Mouse (Mus musculus) stomach, embryonic 14.5 days (tissue): ENCODE measurements at regions not wholly inside any gene's neighbourhood (a gene's known extent, or its start where the extent isn't known, plus 50 kb on each side); places are given as distances from the start of the nearest gene placed in this dataset.

Source experiments
- ATAC-seq: fragments of 200-750 bp; cut with Nextera tagmentation; 2 replicates; pipeline ENCODE4 v1.8.0; 2017; ENCODE audit warnings: low read depth, moderate TSS enrichment; ENCODE audit not compliant: insufficient number of reproducible peaks, insufficient read depth, low FRiP score
- H3K27ac ChIP-seq: fragments of 300-500 bp; sonication (generic); 2 replicates; pipeline ENCODE4 v1.5.1; 2014; ENCODE audit warnings: mild to moderate bottlenecking, low read length, moderate library complexity, mixed read lengths
- H3K27me3 ChIP-seq: fragments of 300-500 bp; sonication (generic); 2 replicates; pipeline ENCODE4 v1.6.1; 2014; ENCODE audit warnings: low read length, control low read depth, mixed read lengths; ENCODE audit not compliant: control insufficient read depth, insufficient read depth
- H3K36me3 ChIP-seq: fragments of 300-500 bp; sonication (generic); 2 replicates; pipeline ENCODE4 v1.6.1; 2014; ENCODE audit warnings: mild to moderate bottlenecking, control low read depth, low read length, moderate library complexity, mixed read lengths; ENCODE audit not compliant: control insufficient read depth, insufficient read depth
- H3K4me1 ChIP-seq: fragments of 300-500 bp; sonication (generic); 2 replicates; pipeline ENCODE4 v1.6.1; 2014; ENCODE audit warnings: low read length, control low read depth, mixed read lengths; ENCODE audit not compliant: control insufficient read depth, insufficient read depth
- H3K4me2 ChIP-seq: fragments of 300-500 bp; sonication (generic); replicated peaks from 2 replicates; pipeline ENCODE4 v1.6.1; 2014; ENCODE audit warnings: low read depth, low read length, control low read depth
- H3K4me3 ChIP-seq: fragments of 300-500 bp; sonication (generic); 2 replicates; pipeline ENCODE4 v1.5.1; 2014; ENCODE audit warnings: low read depth, low read length, control low read depth
- H3K9ac ChIP-seq: fragments of 300-500 bp; sonication (generic); replicated peaks from 2 replicates; pipeline ENCODE4 v1.6.1; 2014; ENCODE audit warnings: low read depth, mild to moderate bottlenecking, control low read depth, low read length, moderate library complexity, mixed read lengths
- H3K9me3 ChIP-seq: fragments of 300-500 bp; sonication (generic); 2 replicates; pipeline ENCODE4 v1.6.1; 2016; ENCODE audit warnings: low read depth, low read length, control low read depth; ENCODE audit not compliant: control insufficient read depth
- WGBS: fragments of 180-500 bp; shearing (Covaris S2); extraction: QIAGEN DNeasy Blood & Tissue Kit; methylation state at CpG from one replicate; pipeline ENCODE4 v1.1.7; 2014; 5-methylcytosine and 5-hydroxymethylcytosine counted together

DNA sequence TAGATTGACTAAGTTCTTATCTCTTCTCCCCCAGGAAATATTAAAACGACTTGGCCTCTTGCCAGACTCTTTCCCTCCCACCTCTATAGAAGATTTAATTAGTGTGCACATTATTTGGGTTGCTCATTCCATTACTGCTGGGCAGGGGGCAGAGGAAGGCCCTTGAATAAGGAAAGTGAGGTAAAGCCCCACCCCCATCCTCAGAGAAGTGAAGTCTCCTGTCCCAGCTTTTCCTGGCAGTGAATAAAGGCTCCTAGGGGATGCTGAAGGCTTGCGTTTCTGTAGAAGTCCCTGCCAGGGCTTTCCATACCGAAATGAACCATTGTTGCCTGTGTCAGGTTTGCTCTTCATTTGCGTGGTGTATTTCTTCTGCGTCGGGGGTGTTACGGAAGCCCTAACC is 133.8 kb upstream of the Mdm1 start:
- H3K27ac ChIP-seq = no peak overlapping the region
- H3K4me1 ChIP-seq = no peaks in the 10 kb centered on the region
- 81% methylated on average over 7 of the region's 7 CpGs for WGBS
- no peaks in the 10 kb centered on the region for H3K36me3 ChIP-seq
- H3K9me3 ChIP-seq = peaks cover 5% of the 10 kb centered on the region; the same call in 1 of the 2 replicates
- H3K9ac ChIP-seq = no peak overlapping the region
- no peak overlapping the region for H3K4me3 ChIP-seq
- no peak overlapping the region for H3K4me2 ChIP-seq
- no peak for ATAC-seq
- H3K27me3 ChIP-seq = no peaks in the 10 kb centered on the region

GRCm38 (mm10) chr10:118011687-118012567 is 129.7 kb upstream of the Mdm1 start:
- Histone ChIP-seq H3K27ac (no peak overlapping the region), H3K4me2 (no peak overlapping the region), H3K4me1 (no peaks in the 10 kb centered on the region), H3K27me3 (no peaks in the 10 kb centered on the region), H3K9ac (no peak overlapping the region), H3K36me3 (no peaks in the 10 kb centered on the region), H3K4me3 (no peak overlapping the region), H3K9me3 (peaks cover 5% of the 10 kb centered on the region; the same call in 1 of the 2 replicates)
- no peak for ATAC-seq
- WGBS = 69% methylated on average over 10 of the region's 10 CpGs

DNA sequence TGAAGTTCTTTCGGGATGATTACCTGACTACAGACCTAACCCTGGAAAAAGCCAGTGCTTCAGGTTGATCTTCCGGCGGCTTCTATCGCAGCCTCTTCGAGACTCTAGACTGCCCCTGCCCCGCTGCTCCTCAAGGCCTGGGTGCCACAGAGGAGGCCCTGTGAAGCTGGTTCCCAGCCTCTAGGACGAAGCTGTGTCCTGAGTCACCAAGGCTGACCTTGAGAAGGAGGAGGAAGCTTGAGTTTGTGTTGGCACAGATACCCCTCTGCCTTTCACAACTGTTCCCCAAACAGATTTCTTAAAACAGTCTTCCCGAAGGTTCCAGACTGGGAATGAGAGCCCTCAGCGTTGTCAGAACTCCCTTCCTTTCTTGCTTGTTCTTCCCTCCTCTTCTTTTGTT is 112.8 kb upstream of the Mdm1 start:
- Histone ChIP-seq H3K9me3 (no peaks in the 10 kb centered on the region), H3K27ac (no peak overlapping the region), H3K4me1 (no peaks in the 10 kb centered on the region), H3K36me3 (no peaks in the 10 kb centered on the region), H3K27me3 (no peaks in the 10 kb centered on the region), H3K9ac (no peak overlapping the region), H3K4me2 (no peak overlapping the region), H3K4me3 (no peak overlapping the region)
- no peak for ATAC-seq
- WGBS = 89% methylated on average over 9 of the region's 9 CpGs

DNA sequence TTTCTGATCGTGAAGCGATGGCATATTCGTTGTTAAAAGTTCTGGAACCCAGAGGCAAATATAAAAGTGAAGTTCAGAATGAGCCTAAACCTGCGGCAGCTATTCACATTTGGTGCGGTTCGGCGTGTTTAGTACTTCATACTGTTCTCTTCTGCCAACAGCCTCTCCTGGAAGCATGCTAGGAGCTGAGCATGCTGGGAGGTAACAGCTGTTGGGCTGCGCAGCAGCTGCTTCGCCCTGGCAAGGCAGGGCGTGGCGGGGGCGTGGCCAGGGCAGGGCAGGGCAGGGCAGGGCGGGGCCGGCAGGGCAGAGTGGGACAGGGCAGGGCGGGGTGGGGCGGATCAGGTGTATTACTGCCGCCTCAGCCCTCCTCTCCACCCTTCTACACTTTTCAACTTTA is 107.2 kb upstream of the Mdm1 start:
- no peaks in the 10 kb centered on the region for H3K27me3 ChIP-seq
- H3K4me1 ChIP-seq = no peaks in the 10 kb centered on the region
- H3K36me3 ChIP-seq = no peaks in the 10 kb centered on the region
- no peak for ATAC-seq
- WGBS = 64% methylated on average over 17 of the region's 17 CpGs
- no peak overlapping the region for H3K27ac ChIP-seq
- no peaks in the 10 kb centered on the region for H3K9me3 ChIP-seq
- no peak overlapping the region for H3K4me3 ChIP-seq
- no peak overlapping the region for H3K4me2 ChIP-seq
- H3K9ac ChIP-seq = no peak overlapping the region

DNA sequence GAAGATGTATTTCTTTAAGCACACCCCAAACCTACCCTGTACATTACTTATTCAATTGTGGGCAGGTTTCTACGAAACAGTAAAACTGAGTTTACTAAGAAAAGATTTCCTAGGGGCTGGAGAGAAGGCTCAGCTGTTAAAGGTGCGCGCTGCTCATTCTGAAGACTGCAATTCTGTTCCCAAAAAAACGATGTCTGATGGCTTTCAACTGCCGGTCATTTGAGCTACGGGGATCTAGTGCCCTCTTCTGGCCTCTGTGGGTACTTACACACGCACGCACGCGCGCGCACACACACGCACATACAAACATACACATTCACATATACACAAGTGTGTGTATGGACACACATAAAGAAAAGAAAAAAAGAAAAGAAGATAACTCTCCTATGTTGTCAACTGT is 106.6 kb upstream of the Mdm1 start:
- Histone ChIP-seq H3K27ac (no peak overlapping the region), H3K4me2 (no peak overlapping the region), H3K9ac (no peak overlapping the region), H3K9me3 (no peaks in the 10 kb centered on the region), H3K36me3 (no peaks in the 10 kb centered on the region), H3K4me3 (no peak overlapping the region), H3K4me1 (no peaks in the 10 kb centered on the region), H3K27me3 (no peaks in the 10 kb centered on the region)
- 86% methylated on average over 13 of the region's 13 CpGs for WGBS
- ATAC-seq = no peak

GRCm38 (mm10) chr10:118038465-118038864 is 103.1 kb upstream of the Mdm1 start:
- no peak overlapping the region for H3K4me3 ChIP-seq
- no peaks in the 10 kb centered on the region for H3K9me3 ChIP-seq
- no peak overlapping the region for H3K27ac ChIP-seq
- H3K4me2 ChIP-seq = no peak overlapping the region
- 94% methylated on average over 10 of the region's 10 CpGs for WGBS
- no peak overlapping the region for H3K9ac ChIP-seq
- no peak for ATAC-seq
- no peaks in the 10 kb centered on the region for H3K36me3 ChIP-seq
- H3K27me3 ChIP-seq = no peaks in the 10 kb centered on the region
- no peaks in the 10 kb centered on the region for H3K4me1 ChIP-seq

GRCm38 (mm10) chr10:118039056-118039455 is 102.6 kb upstream of the Mdm1 start:
- no peak overlapping the region for H3K9ac ChIP-seq
- H3K4me3 ChIP-seq = no peak overlapping the region
- 82% methylated on average over 4 of the region's 4 CpGs for WGBS
- H3K9me3 ChIP-seq = no peaks in the 10 kb centered on the region
- H3K27ac ChIP-seq = no peak overlapping the region
- no peaks in the 10 kb centered on the region for H3K36me3 ChIP-seq
- no peak for ATAC-seq
- H3K27me3 ChIP-seq = no peaks in the 10 kb centered on the region
- no peaks in the 10 kb centered on the region for H3K4me1 ChIP-seq
- H3K4me2 ChIP-seq = no peak overlapping the region

DNA sequence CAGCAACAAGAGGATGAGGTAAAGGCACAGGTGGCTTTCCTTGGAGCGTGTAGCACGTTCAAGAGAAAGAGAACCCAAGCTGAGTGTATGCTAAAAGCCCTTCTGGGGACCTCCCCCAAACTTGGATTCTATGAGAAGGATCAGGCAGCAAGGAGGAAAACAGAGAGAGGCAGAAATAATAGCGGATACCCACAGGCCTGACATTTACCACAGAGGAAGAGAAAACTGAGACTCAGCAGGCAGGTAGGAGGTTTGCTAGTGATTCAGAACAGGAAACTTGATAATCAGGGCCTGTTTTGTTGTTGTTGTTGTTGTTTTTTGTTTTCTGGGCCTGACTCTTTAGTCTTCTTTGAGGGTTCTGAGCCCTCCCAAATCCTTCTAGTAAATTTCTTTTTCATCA is 100.5 kb upstream of the Mdm1 start:
- H3K27ac ChIP-seq = no peak overlapping the region
- H3K27me3 ChIP-seq = no peaks in the 10 kb centered on the region
- H3K4me1 ChIP-seq = no peaks in the 10 kb centered on the region
- 90% methylated on average over 3 of the region's 3 CpGs for WGBS
- no peaks in the 10 kb centered on the region for H3K36me3 ChIP-seq
- H3K9me3 ChIP-seq = no peaks in the 10 kb centered on the region
- H3K4me2 ChIP-seq = no peak overlapping the region
- no peak overlapping the region for H3K4me3 ChIP-seq
- no peak for ATAC-seq
- no peak overlapping the region for H3K9ac ChIP-seq

GRCm38 (mm10) chr10:118043761-118044160 is 97.8 kb upstream of the Mdm1 start:
- H3K4me2 ChIP-seq = no peak overlapping the region
- WGBS = 64% methylated on average over 13 of the region's 13 CpGs
- no peaks in the 10 kb centered on the region for H3K36me3 ChIP-seq
- H3K9ac ChIP-seq = no peak overlapping the region
- no peaks in the 10 kb centered on the region for H3K4me1 ChIP-seq
- H3K4me3 ChIP-seq = no peak overlapping the region
- H3K27me3 ChIP-seq = no peaks in the 10 kb centered on the region
- no peak for ATAC-seq
- no peaks in the 10 kb centered on the region for H3K9me3 ChIP-seq
- H3K27ac ChIP-seq = no peak overlapping the region
